Mouse (Mus musculus) hindbrain, embryonic 10.5 days (tissue): ENCODE measurements around the gene Adgrg3. TPM values are rescaled to one million over a fixed set of nuclear protein-coding genes. Genes with fewer than 3 reads are reported as not detected.

ENCODE experiments used
- DNase-seq: peaks from one replicate; pipeline ENCODE4 v3.0.0-alpha.2; 2017; ENCODE audit warnings: low spot score
- H3K27ac ChIP-seq: fragments of 300-500 bp; sonication (generic); 2 replicates; pipeline ENCODE4 v1.5.1; 2016; ENCODE audit warnings: mild to moderate bottlenecking, moderate library complexity
- H3K27me3 ChIP-seq: fragments of 300-500 bp; sonication (generic); 2 replicates; pipeline ENCODE4 v1.6.1; 2016; ENCODE audit warnings: mild to moderate bottlenecking; ENCODE audit not compliant: poor library complexity, insufficient read depth, severe bottlenecking
- H3K36me3 ChIP-seq: fragments of 300-500 bp; sonication (generic); 2 replicates; pipeline ENCODE4 v1.6.1; 2016; ENCODE audit warnings: mild to moderate bottlenecking, moderate library complexity
- H3K4me1 ChIP-seq: fragments of 300-500 bp; sonication (generic); replicated peaks from 2 replicates; pipeline ENCODE4 v1.6.1; 2016; ENCODE audit warnings: mild to moderate bottlenecking
- H3K4me3 ChIP-seq: fragments of 300-500 bp; sonication (generic); 2 replicates; pipeline ENCODE4 v1.5.1; 2016; ENCODE audit warnings: mild to moderate bottlenecking, moderate library complexity
- H3K9me3 ChIP-seq: fragments of 300-500 bp; sonication (generic); 2 replicates; pipeline ENCODE4 v1.6.1; 2016; ENCODE audit warnings: mild to moderate bottlenecking, moderate library complexity
- WGBS: fragments of 180-500 bp; shearing (Covaris S2); methylation state at CpG from one replicate; pipeline ENCODE4 v1.1.7; 2016; 5-methylcytosine and 5-hydroxymethylcytosine counted together
- polyA plus RNA-seq: library from polyadenylated mRNA; unstranded; fragments of >200 nt; fragmentation: Nextera tagmentation; extraction: Ambion mirVana; gene quantifications from 2 replicates; pipeline ENCODE4 v1.2.1, GENCODE M21; 2016

Adgrg3 gene
- polyA plus RNA-seq, 1 experiment from 2014 or later: 3.2 TPM

DNA sequence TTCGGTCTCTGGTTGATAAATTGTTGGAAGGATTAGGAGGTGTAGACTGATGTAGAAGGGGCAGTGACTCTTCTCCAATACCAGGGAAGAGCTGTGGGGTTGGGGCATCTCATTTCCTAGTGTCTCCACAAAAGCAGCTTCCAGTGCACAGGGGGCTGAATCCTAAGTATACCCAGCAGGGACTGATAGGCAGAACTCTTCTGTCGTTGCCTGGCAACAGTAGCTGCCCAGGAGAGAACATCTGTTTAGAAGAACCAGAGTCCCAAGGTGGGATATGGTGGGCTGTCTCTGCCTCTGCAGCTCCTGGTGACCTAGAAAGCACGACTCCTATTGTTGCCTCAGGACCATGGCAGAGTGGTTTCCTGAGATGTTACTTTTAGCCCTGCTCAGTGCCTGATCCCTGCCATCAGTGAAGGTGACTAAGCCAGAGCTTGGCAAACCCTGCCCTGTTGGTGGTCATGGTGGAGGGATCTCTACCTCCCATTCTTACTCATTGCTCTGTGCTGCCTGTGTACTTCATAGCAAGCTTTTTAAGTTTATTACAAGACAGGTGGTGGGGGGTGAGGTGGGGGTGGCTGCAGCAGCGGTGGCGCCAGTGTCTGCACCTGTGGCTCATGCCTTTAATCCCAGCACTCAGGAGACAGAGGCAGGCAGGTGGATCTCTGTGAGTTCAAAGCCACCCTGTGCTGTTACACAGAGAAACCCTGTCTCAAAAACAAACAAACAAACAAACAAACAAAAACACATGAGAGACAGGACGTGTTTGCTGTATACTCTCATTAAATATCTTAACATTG lies 30.6 kb downstream of the Adgrg3 start:
- Histone ChIP-seq H3K9me3 (no peaks in the 10 kb centered on the region), H3K4me1 (peaks cover 12% of the 10 kb centered on the region), H3K27ac (no peak overlapping the region), H3K36me3 (no peaks in the 10 kb centered on the region), H3K27me3 (no peaks in the 10 kb centered on the region), H3K4me3 (no peak overlapping the region)
- DNase-seq: no peak
- WGBS: 67% methylated on average over 6 of the region's 6 CpGs

- peaks cover 12% of the 10 kb centered on the region for H3K4me1 ChIP-seq
- 81% methylated on average over 2 of the region's 2 CpGs for WGBS
- no peak for DNase-seq
- H3K4me3 ChIP-seq: no peak overlapping the region
- no peaks in the 10 kb centered on the region for H3K36me3 ChIP-seq
- H3K27ac ChIP-seq: no peak overlapping the region
- no peaks in the 10 kb centered on the region for H3K9me3 ChIP-seq
- no peaks in the 10 kb centered on the region for H3K27me3 ChIP-seq
These were observed 32.1 kb downstream of the Adgrg3 start for GRCm38 (mm10) chr8:95049636-95050035.

- H3K4me1 ChIP-seq: 0 out of 2 replicates have a peak, but pooled peaks cover 3% of the 10 kb centered on the region
- H3K4me3 ChIP-seq: no peak overlapping the region
- no peaks in the 10 kb centered on the region for H3K27me3 ChIP-seq
- 62% methylated on average over 6 of the region's 6 CpGs for WGBS
- H3K36me3 ChIP-seq: no peaks in the 10 kb centered on the region
- DNase-seq: no peak
- H3K27ac ChIP-seq: no peak overlapping the region
- no peaks in the 10 kb centered on the region for H3K9me3 ChIP-seq
These were observed 36.9 kb downstream of the Adgrg3 start for GRCm38 (mm10) chr8:95054438-95054837.

- Histone ChIP-seq H3K36me3 (no peaks in the 10 kb centered on the region), H3K4me1 (0 out of 2 replicates have a peak, but pooled peaks cover 3% of the 10 kb centered on the region), H3K9me3 (no peaks in the 10 kb centered on the region), H3K27me3 (no peaks in the 10 kb centered on the region), H3K4me3 (no peak within 1 kb of the TSS), H3K27ac (no peak within 1 kb of the TSS)
- DNase-seq: no peak
- WGBS: 25% methylated on average over 2 of the region's 2 CpGs
These were observed 37.5 kb downstream of the Adgrg3 start, which contains the start of gene Drc7 for GRCm38 (mm10) chr8:95054927-95055510. TSS of gene Drc7 (plus strand) at chr8:95055103.

GRCm38 (mm10) chr8:95056414-95056813 lies 38.9 kb downstream of the Adgrg3 start:
- H3K36me3 ChIP-seq: no peaks in the 10 kb centered on the region
- DNase-seq: no peak
- H3K27ac ChIP-seq: peak overlapping the region; percentile 23; the same call in 1 of the 2 replicates
- no peak overlapping the region for H3K4me3 ChIP-seq
- 0 out of 2 replicates have a peak, but pooled peaks cover 3% of the 10 kb centered on the region for H3K4me1 ChIP-seq
- WGBS: 86% methylated on average over 5 of the region's 5 CpGs
- H3K9me3 ChIP-seq: no peaks in the 10 kb centered on the region
- no peaks in the 10 kb centered on the region for H3K27me3 ChIP-seq

DNA sequence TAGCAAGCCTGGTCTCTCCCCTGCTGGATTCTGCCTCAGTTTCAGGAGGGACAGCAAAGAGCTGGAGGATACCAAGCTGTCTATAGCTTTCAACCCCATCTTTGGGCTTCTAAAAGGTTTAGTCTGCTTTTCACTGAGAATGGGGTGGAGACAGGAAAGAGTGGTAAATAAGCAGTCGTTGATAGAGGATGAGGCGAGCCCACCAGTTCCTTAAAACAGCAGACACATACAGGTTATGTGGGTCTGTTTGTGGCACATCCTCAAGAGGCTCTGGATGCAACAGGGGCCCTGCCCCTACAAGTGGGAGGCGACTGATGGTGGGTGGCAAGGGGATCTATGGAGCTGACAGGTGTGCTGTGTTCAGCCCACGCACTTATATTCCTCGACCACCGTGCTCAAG lies 41.2 kb downstream of the Adgrg3 start:
- Histone ChIP-seq H3K4me3 (no peak overlapping the region), H3K27me3 (no peaks in the 10 kb centered on the region), H3K9me3 (no peaks in the 10 kb centered on the region), H3K36me3 (no peaks in the 10 kb centered on the region), H3K27ac (no peak overlapping the region), H3K4me1 (0 out of 2 replicates have a peak, but pooled peaks cover 3% of the 10 kb centered on the region)
- no peak for DNase-seq
- WGBS: 86% methylated on average over 6 of the region's 6 CpGs

- no peak overlapping the region for H3K27ac ChIP-seq
- H3K4me3 ChIP-seq: no peak overlapping the region
- no peaks in the 10 kb centered on the region for H3K36me3 ChIP-seq
- WGBS: 73% methylated on average over 6 of the region's 6 CpGs
- no peaks in the 10 kb centered on the region for H3K27me3 ChIP-seq
- 0 out of 2 replicates have a peak, but pooled peaks cover 2% of the 10 kb centered on the region for H3K4me1 ChIP-seq
- H3K9me3 ChIP-seq: no peaks in the 10 kb centered on the region
- DNase-seq: no peak
These were observed 42.5 kb downstream of the Adgrg3 start for GRCm38 (mm10) chr8:95059812-95060533.

- no peak for DNase-seq
- H3K4me3 ChIP-seq: no peak overlapping the region
- 92% methylated on average over 2 of the region's 2 CpGs for WGBS
- H3K4me1 ChIP-seq: no peaks in the 10 kb centered on the region
- H3K36me3 ChIP-seq: no peaks in the 10 kb centered on the region
- H3K27ac ChIP-seq: no peak overlapping the region
- H3K9me3 ChIP-seq: no peaks in the 10 kb centered on the region
- H3K27me3 ChIP-seq: no peaks in the 10 kb centered on the region
These were observed 47.0 kb downstream of the Adgrg3 start for GRCm38 (mm10) chr8:95064531-95064930.

GRCm38 (mm10) chr8:95067582-95067981 lies 50.1 kb downstream of the Adgrg3 start:
- WGBS: 53% methylated on average over 3 of the region's 3 CpGs
- H3K4me3 ChIP-seq: no peak overlapping the region
- DNase-seq: peak; percentile 40
- no peaks in the 10 kb centered on the region for H3K27me3 ChIP-seq
- H3K4me1 ChIP-seq: no peaks in the 10 kb centered on the region
- H3K9me3 ChIP-seq: no peaks in the 10 kb centered on the region
- H3K27ac ChIP-seq: no peak overlapping the region
- H3K36me3 ChIP-seq: no peaks in the 10 kb centered on the region

DNA sequence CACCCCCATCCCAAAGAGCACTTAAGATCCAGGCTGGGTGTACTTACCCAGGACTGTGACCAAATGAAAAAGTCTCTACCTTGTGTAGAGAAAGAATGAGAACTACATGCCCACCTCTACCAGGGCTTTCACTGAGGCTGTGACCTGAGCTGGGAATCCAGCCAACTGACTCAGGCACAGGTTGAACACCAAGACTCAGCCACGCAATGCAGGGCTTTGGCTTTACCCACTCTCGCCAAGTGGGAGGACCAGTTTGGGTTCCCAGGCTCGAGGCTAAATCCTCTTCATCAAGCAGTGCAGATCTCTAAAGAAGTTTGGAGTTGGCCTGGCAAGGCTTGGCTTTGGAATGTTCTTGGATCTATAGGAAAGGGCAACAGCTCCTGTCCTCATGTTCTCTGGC lies 58.0 kb downstream of the Adgrg3 start:
- WGBS: 85% methylated on average over 3 of the region's 3 CpGs
- H3K4me1 ChIP-seq: peaks cover 7% of the 10 kb centered on the region; the same call in 1 of the 2 replicates
- no peak for DNase-seq
- no peaks in the 10 kb centered on the region for H3K9me3 ChIP-seq
- no peaks in the 10 kb centered on the region for H3K27me3 ChIP-seq
- H3K4me3 ChIP-seq: no peak overlapping the region
- H3K27ac ChIP-seq: no peak overlapping the region
- no peaks in the 10 kb centered on the region for H3K36me3 ChIP-seq

GRCm38 (mm10) chr8:95076151-95076550 lies 58.7 kb downstream of the Adgrg3 start:
- H3K4me3 ChIP-seq: no peak overlapping the region
- no peaks in the 10 kb centered on the region for H3K27me3 ChIP-seq
- 81% methylated on average over 17 of the region's 17 CpGs for WGBS
- H3K4me1 ChIP-seq: peaks cover 7% of the 10 kb centered on the region; the same call in 1 of the 2 replicates
- H3K27ac ChIP-seq: no peak overlapping the region
- H3K9me3 ChIP-seq: no peaks in the 10 kb centered on the region
- DNase-seq: no peak
- no peaks in the 10 kb centered on the region for H3K36me3 ChIP-seq

GRCm38 (mm10) chr8:95078055-95078454 lies 60.6 kb downstream of the Adgrg3 start:
- 83% methylated on average over 3 of the region's 3 CpGs for WGBS
- no peak for DNase-seq

GRCm38 (mm10) chr8:95079305-95079704 lies 61.8 kb downstream of the Adgrg3 start:
- no peak for DNase-seq
- Histone ChIP-seq H3K4me1 (peaks cover 25% of the 10 kb centered on the region), H3K4me3 (no peak overlapping the region), H3K9me3 (no peaks in the 10 kb centered on the region), H3K36me3 (peaks cover 15% of the 10 kb centered on the region), H3K27me3 (no peaks in the 10 kb centered on the region), H3K27ac (no peak overlapping the region)
- WGBS: 83% methylated on average over 4 of the region's 4 CpGs

More at GRCm38 (mm10) chr8:95078055-95078454, 60.6 kb downstream of the Adgrg3 start:
- H3K4me3 ChIP-seq: no peak overlapping the region
- no peak overlapping the region for H3K27ac ChIP-seq
- no peaks in the 10 kb centered on the region for H3K9me3 ChIP-seq
- peaks cover 23% of the 10 kb centered on the region for H3K4me1 ChIP-seq
- H3K36me3 ChIP-seq: peaks cover 5% of the 10 kb centered on the region; the same call in 1 of the 2 replicates
- H3K27me3 ChIP-seq: no peaks in the 10 kb centered on the region
